In the genomic region with DNA sequence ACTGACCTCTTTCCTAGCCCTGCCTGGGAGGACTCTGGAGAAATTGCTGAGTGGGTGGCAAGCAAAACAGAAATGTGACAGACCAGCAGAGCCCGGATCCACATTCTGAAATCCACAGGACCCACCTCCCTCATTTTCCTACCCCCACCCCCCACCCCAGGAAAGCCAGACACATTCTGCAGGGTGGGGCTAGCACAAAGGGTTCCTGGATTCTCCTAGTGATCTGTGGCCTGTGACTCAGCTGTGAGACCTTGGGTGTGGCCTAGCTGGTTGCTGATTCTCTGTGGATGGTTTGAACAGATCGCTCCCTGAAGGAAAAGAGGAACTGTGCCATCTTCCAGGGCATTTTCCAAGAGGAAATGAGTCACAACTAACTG, we compare ENCODE assay signal across 8 mouse cellular contexts. TPM values are rescaled to one million over a fixed set of nuclear protein-coding genes. Genes with fewer than 3 reads are reported as not detected.
DNase-seq lines count a peak whose midpoint lies in the region; ATAC-seq and TF ChIP-seq lines count a peak whose summit lies in the region.

No protein-coding gene starts in this region.

- H3K27ac ChIP-seq in thymus, adult 2 months (ENCODE audit: control insufficient read depth, insufficient read depth, low read length): peak overlapping the region; percentile 13; the same call in 1 of the 2 replicates
- peak overlapping the region; percentile 87 for H3K27ac ChIP-seq in embryonic facial prominence, embryonic 10.5 days (replicated peaks)
- H3K27ac ChIP-seq in heart, embryonic 11.5 days (ENCODE audit: low read depth, low read length): peak overlapping the region; percentile 54; the same call in 1 of the 2 replicates
- H3K27ac ChIP-seq in kidney, embryonic 15.5 days: peak overlapping the region; percentile 95
- H3K27ac ChIP-seq in small intestine, adult 2 months (ENCODE audit: insufficient read depth, low read depth, low read length): peak overlapping the region; percentile 99

- H3K4me1 ChIP-seq in thymus, adult 2 months (replicated peaks; ENCODE audit: control insufficient read depth, insufficient read depth, low read length): peaks cover 32% of the 10 kb centered on the region
- peaks cover 28% of the 10 kb centered on the region for H3K4me1 ChIP-seq in embryonic facial prominence, embryonic 10.5 days
- peaks cover 8% of the 10 kb centered on the region; the same call in 1 of the 2 replicates for H3K4me1 ChIP-seq in heart, embryonic 11.5 days (ENCODE audit: control insufficient read depth, insufficient read depth, low read length)
- peaks cover 48% of the 10 kb centered on the region for H3K4me1 ChIP-seq in kidney, embryonic 15.5 days
- peaks cover 23% of the 10 kb centered on the region for H3K4me1 ChIP-seq in small intestine, adult 2 months (ENCODE audit: control insufficient read depth, insufficient read depth, insufficient read length, low read length)

- H3K4me3 ChIP-seq in thymus, adult 2 months (ENCODE audit: control insufficient read depth, insufficient read depth, low read length): peak overlapping the region; percentile 90
- H3K4me3 ChIP-seq in embryonic facial prominence, embryonic 10.5 days: peak overlapping the region; percentile 68
- peak overlapping the region; percentile 57 for H3K4me3 ChIP-seq in heart, embryonic 11.5 days (ENCODE audit: low read depth, low read length)
- peak overlapping the region; percentile 74 for H3K4me3 ChIP-seq in kidney, embryonic 15.5 days (replicated peaks)
- peak overlapping the region; percentile 76 for H3K4me3 ChIP-seq in small intestine, adult 2 months (ENCODE audit: low read depth, low read length)

- peaks cover 3% of the 10 kb centered on the region for H3K36me3 ChIP-seq in thymus, adult 2 months (ENCODE audit: control insufficient read depth, insufficient read depth, low read length)
- H3K36me3 ChIP-seq in embryonic facial prominence, embryonic 10.5 days (replicated peaks): 0 out of 2 replicates have a peak, but pooled peaks cover under 1% of the 10 kb centered on the region
- no peaks in the 10 kb centered on the region for H3K36me3 ChIP-seq in heart, embryonic 11.5 days (ENCODE audit: control insufficient read depth, insufficient read depth, low read length)
- peaks cover 2% of the 10 kb centered on the region for H3K36me3 ChIP-seq in kidney, embryonic 15.5 days
- peaks cover 24% of the 10 kb centered on the region for H3K36me3 ChIP-seq in small intestine, adult 2 months (ENCODE audit: control insufficient read depth, insufficient read depth, low read length)

- DNase-seq in thymus, adult 2 months: peak; percentile 20
- DNase-seq in thymus, postnatal 0 days (ENCODE audit: low spot score): no peak
- DNase-seq in embryonic facial prominence, embryonic 10.5 days (ENCODE audit: low spot score): peak; percentile 43
- peak; percentile 61 for DNase-seq in lung, postnatal 14 days
- no peak for DNase-seq in spleen, postnatal 14 days (ENCODE audit: low spot score in 2 of 2)

- no peak for TF ChIP-seq POLR2A in thymus, adult 2 months (IDR thresholded peaks at IDR 0.05; ENCODE audit: control insufficient read depth, extremely low read depth, insufficient read depth, low read length, poor library complexity)
- TF ChIP-seq POLR2A in small intestine, adult 2 months (IDR thresholded peaks at IDR 0.05; ENCODE audit: low read depth, low read length): peak; percentile 44; the same call in 1 of the 2 replicates

- no peaks in the 10 kb centered on the region for H3K27me3 ChIP-seq in thymus, adult 2 months (ENCODE audit: control insufficient read depth, insufficient read depth, low read length)
- peaks cover 13% of the 10 kb centered on the region for H3K27me3 ChIP-seq in embryonic facial prominence, embryonic 10.5 days (replicated peaks; ENCODE audit: low read depth, poor library complexity, severe bottlenecking)
- no peaks in the 10 kb centered on the region for H3K27me3 ChIP-seq in heart, embryonic 11.5 days (ENCODE audit: control insufficient read depth, insufficient read depth, low read length)
- no peaks in the 10 kb centered on the region for H3K27me3 ChIP-seq in kidney, embryonic 15.5 days
- H3K27me3 ChIP-seq in small intestine, adult 2 months (ENCODE audit: control insufficient read depth, insufficient read depth, low read length): no peaks in the 10 kb centered on the region

- no peak for TF ChIP-seq CTCF in thymus, adult 2 months (IDR thresholded peaks at IDR 0.05; ENCODE audit: borderline replicate concordance, control insufficient read depth, extremely low read depth, insufficient read depth, low read length, poor library complexity)
- no peak for TF ChIP-seq CTCF in small intestine, adult 2 months (IDR thresholded peaks at IDR 0.05; ENCODE audit: extremely low read depth, insufficient read length, insufficient replicate concordance, low read depth, low read length)

- peak overlapping the region; percentile 72 for H3K9ac ChIP-seq in heart, embryonic 11.5 days (ENCODE audit: low read depth, low read length)
- H3K9ac ChIP-seq in kidney, embryonic 15.5 days: peak overlapping the region; percentile 72

- H3K9me3 ChIP-seq in embryonic facial prominence, embryonic 10.5 days: no peaks in the 10 kb centered on the region
- H3K9me3 ChIP-seq in heart, embryonic 11.5 days (replicated peaks; ENCODE audit: control insufficient read depth, low read length): no peaks in the 10 kb centered on the region
- H3K9me3 ChIP-seq in kidney, embryonic 15.5 days (replicated peaks): no peaks in the 10 kb centered on the region

- peak; percentile 53; the same call in 1 of the 2 replicates for ATAC-seq in heart, embryonic 11.5 days (replicated peaks; ENCODE audit: insufficient number of reproducible peaks, low FRiP score, low TSS enrichment)
- peak; percentile 73 for ATAC-seq in kidney, embryonic 15.5 days (replicated peaks; ENCODE audit: low FRiP score)

- 8% methylated on average over 2 of the region's 2 CpGs for WGBS in thymus, adult 2 months
- 31% methylated on average over 2 of the region's 2 CpGs for WGBS in embryonic facial prominence, embryonic 10.5 days
- WGBS in heart, embryonic 11.5 days (ENCODE audit: insufficient replicate concordance): 13% methylated on average over 2 of the region's 2 CpGs
- 12% methylated on average over 2 of the region's 2 CpGs for WGBS in kidney, embryonic 15.5 days
- WGBS in small intestine, adult 2 months: 5% methylated on average over 2 of the region's 2 CpGs

- H3K4me2 ChIP-seq in heart, embryonic 11.5 days: peak overlapping the region; percentile 68
- H3K4me2 ChIP-seq in kidney, embryonic 15.5 days: peak overlapping the region; percentile 86

RNA-seq across cellular contexts. Expression of gene S100a10, which starts 1.0 kb away (rescaled TPM):
- polyA plus RNA-seq in thymus, adult 2 months (2012; rRNA removed): 99.3 and 121 TPM in 2 replicates
- 485 and 530 TPM in 2 replicates for polyA plus RNA-seq in thymus, postnatal 0 days (2015; fragmentation: Nextera tagmentation; extraction: Ambion mirVana)
- 118 and 146 TPM in 2 replicates for polyA plus RNA-seq in embryonic facial prominence, embryonic 10.5 days (2016; fragmentation: Nextera tagmentation; extraction: Ambion mirVana)
- polyA plus RNA-seq in heart, embryonic 11.5 days (2014; fragmentation: Nextera tagmentation; extraction: Ambion mirVana): 216 and 222 TPM in 2 replicates
- 516 and 533 TPM in 2 replicates for polyA plus RNA-seq in kidney, embryonic 15.5 days (2015; fragmentation: Nextera tagmentation; extraction: Ambion mirVana)
- polyA plus RNA-seq in small intestine, adult 2 months (2012; rRNA removed): 43.4 and 172 TPM in 2 replicates

RNA-seq across cellular contexts. Expression of gene S100a11, which starts 35.6 kb away (rescaled TPM):
- polyA plus RNA-seq in thymus, adult 2 months (2012; rRNA removed): 134 and 151 TPM in 2 replicates
- polyA plus RNA-seq in thymus, postnatal 0 days (2015; fragmentation: Nextera tagmentation; extraction: Ambion mirVana): 1,245 and 1,274 TPM in 2 replicates
- 351 and 395 TPM in 2 replicates for polyA plus RNA-seq in embryonic facial prominence, embryonic 10.5 days (2016; fragmentation: Nextera tagmentation; extraction: Ambion mirVana)
- 733 and 790 TPM in 2 replicates for polyA plus RNA-seq in heart, embryonic 11.5 days (2014; fragmentation: Nextera tagmentation; extraction: Ambion mirVana)
- polyA plus RNA-seq in kidney, embryonic 15.5 days (2015; fragmentation: Nextera tagmentation; extraction: Ambion mirVana): 1,358 and 1,377 TPM in 2 replicates
- 49.0 and 81.5 TPM in 2 replicates for polyA plus RNA-seq in small intestine, adult 2 months (2012; rRNA removed)

Comparison
In these comparisons a context has a peak if more than half of its experiments do, and no peak if none do; other contexts are left out.
1. DNase-seq: peak in thymus, adult 2 months (single experiment), embryonic facial prominence, embryonic 10.5 days (single experiment) and lung, postnatal 14 days (single experiment); none in thymus, postnatal 0 days (single experiment) and spleen, postnatal 14 days (0 of 2).
2. H3K27ac ChIP-seq: peak in every context shown above with its lines; median percentile 99 in small intestine, adult 2 months; 95 in kidney, embryonic 15.5 days; 87 in embryonic facial prominence, embryonic 10.5 days; 54 in heart, embryonic 11.5 days; 13 in thymus, adult 2 months.
3. Peak in every context shown above with its lines, with median percentiles within 50 percentile points of each other: H3K4me3 ChIP-seq.